Mouse (Mus musculus) layer of hippocampus, adult 11-12 months (tissue): ENCODE results near the gene Pgm2l1.

Experiments used
- DNase-seq: peaks from one replicate; pipeline ENCODE4 v3.0.0; 2022; ENCODE audit warnings: low spot score

Gene Pgm2l1

DNA sequence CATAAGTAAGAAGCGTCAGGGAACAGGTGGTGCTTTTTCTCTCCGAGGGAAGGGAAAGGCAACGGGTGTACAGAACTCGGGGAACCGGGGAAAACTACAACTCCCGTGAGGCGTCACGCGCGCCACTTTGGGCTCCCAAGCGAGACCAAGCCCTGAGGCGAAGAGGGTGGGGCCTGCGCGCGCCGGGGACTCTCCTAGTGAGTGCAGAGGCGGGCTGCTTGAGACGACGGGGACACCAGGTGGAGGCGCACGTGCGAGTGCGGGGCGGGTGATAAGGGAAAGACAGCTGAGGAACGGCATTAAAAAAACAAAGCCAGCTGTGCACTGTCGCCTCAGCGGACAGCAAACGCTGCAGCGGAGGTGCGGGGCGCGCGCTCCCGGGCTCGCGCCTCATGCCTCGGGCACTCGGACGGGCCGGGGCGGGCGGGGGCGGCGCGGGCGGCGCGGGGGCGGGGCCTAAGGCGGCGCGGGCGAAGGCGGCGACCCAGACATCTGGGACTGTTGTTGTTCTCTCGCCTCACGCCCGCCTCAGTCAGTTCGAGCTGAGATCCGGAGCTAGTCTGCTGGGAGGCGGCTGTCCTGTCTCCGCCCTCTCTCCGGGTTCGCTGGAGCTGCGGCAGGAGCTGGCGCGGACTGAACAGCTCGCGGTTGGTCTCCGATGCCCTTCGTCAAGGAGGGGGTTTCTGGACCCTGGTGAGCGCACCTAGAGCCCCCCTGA, at the start of gene Pgm2l1:
Gene Pgm2l1, plus strand, starts transcription at position 237 of the 718 bp plus-strand sequence.
- peak; percentile 96 for DNase-seq

DNA sequence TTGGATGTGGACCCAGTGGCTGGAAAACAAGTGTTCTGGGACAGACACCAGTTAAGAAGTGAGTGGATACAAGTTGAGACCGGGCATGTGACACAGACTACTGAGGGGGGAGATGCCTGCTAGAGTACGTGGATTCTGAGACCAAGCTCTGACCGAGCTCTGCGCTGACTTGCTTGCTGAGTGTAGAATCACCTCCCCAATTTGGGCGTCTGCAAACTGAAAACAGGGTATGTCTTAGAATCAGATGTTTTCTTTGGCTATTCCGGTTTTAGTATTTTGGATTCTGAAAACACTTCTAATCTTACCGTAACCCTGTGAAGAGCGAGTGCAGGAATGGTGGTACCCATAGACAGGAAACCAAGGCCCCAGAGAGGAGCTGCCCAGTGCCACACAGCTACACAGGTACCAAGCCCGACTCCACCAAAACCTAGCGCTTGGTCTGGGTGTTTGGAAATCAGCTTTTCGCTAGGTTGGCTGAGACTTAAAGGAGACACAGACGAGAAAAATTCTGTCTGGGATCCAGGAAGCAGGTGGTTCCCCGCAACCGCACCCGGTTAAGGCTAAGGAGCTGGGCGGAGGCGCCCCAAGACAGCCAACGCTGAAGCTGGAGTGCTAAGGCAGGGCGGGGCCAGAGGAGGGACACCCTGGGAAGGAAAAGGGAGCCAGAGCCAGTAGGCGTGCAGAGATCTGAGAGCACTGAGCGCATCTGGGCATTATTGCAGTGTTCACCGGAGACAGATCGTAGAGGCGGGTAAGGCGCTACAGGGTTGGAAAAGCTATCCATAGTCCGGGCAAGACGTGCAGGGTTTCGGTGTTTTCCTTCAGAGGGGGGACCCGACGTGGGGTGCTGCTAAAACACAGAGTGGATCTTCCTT, 48.9 kb upstream of the Pgm2l1 start:
- peak; percentile 36 for DNase-seq

DNA sequence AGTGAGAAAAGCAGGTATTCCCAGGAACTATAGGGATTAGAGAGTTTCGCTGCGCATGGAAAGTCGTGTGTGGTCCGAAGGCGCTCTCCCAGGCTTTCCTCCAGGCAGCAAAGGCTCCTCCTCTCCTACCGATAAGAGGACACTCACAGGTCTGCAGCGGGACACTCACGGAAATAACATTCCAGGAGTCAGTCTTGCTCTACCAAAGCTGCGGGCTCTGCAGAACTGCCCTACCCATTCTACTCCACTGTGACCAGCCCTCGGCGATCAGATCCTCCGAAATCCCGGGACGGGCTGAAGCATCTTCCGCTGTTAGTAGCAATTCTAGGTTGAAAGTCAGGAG, 48.3 kb upstream of the Pgm2l1 start:
- no peak for DNase-seq

DNA sequence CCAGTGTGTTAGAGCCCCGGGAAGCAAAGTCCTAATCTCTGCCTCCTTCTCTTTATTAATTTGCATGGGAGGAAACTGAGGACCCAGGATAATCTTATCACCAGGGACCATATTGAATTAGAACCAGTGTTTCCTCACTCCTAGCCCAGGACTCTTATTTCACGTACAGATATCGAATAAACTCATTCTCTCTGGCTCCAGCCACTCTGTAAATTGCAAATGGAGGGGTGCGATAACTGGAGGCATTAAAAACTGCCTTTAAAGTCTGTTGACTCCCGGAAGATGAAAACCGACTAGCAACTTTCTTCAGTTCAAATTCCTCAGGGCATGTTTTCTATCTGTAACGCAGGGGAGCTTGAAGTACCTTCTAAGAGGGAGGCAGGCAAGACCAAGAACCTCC, 47.8 kb upstream of the Pgm2l1 start:
- no peak for DNase-seq

DNA sequence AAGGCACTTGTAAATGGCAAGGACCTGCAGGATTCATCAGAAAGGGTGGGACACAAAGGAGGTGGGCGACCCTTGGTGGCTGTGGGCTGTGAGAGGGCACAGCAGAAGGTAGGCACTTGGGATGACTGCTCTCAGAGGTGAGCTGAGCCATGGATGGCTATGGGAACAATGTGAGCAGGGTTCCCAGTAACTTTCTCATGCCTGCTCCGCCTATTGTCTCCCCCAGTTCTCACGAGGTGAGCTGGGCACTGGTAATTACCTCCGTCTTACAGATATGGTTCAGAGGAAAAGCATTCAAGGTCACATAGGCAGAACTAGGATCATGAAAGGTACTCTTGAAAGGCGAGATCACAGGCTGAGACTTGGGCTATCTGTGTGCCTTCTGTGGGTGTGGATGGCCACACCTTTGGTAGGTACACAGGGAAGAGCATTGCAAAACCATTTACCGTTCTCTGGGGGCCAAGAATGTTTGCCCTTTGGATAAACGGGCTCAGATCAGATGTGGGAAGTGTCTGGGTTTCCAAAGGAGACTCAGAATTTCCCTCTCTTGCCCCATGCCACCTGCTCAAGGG, 47.3 kb upstream of the Pgm2l1 start:
- no peak for DNase-seq

DNA sequence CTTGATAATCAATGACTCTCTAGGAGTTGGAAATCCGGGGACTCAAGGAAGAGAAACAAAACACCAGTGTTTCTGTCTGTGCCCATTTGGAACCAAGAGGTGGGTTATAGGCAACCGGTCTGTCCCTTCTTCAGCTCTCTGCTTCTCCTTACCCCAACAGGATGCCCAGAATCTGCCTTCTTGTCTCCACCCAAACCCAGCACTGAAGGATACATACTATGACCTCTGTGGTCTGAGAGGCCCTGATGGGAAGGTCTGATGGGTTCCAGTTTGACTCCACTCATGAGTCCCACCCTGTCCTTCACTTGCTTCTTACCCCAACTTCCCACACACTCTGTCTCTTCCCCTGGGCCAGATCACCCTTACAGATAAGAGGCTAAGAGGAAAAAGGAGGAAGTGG, 46.0 kb upstream of the Pgm2l1 start:
- DNase-seq = no peak

DNA sequence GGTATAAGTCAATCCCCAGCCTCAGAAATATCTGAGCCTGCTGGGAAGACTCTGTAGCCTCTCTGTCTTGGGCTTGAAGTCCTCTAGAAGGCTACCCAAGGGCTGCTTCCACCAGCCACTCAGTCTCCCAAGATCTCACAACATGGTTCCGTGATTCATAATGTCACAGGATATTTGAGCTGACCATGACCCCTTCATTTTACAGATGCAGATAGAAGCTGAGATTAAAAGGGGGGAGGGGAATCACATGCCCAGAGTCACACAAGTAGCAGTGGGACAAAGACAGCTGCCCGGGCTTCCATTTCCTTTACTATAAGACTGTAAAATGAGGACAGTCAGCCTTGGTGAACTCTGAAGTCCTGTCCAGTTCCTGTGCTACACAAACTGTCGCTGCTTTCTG, 45.6 kb upstream of the Pgm2l1 start:
- DNase-seq = no peak

DNA sequence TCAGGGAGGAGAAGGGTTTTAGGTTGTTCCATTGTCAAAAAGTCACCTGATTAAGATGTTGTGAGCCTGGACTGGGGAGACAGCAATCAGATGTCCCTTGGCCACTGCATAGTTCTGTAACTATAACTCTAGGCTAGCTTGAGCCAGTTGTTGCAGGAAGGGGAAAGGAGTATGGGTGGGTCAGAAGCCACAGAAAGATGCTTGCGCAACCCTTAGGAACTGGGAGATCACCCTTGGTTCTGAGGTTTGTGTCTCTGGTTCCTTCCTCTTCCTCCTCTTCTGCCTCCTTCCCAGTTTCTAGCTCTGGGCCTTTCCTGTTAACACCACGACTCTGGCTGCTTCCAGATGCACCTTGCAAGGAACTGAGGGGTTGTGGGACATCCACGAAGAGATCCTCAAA, 44.8 kb upstream of the Pgm2l1 start:
- DNase-seq = no peak

DNA sequence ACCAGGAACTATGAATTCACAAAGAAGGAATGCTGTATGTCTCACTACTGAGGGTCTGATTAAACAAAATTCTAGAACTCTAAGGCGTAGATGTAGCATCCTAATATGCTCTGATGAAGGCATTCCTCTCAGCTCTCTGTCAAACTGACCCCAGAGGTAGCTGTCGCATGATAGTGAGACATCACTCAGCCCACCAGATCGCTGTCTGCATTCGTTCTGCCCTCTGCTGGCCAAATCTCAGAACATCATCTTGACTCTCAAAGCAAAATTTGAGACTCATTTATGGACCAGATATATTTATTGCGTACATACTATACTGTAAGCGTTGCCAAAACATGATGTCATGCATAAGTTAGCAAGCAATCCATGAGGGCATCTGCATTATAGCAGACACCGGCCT, 39.6 kb upstream of the Pgm2l1 start:
- DNase-seq = peak; percentile 52

DNA sequence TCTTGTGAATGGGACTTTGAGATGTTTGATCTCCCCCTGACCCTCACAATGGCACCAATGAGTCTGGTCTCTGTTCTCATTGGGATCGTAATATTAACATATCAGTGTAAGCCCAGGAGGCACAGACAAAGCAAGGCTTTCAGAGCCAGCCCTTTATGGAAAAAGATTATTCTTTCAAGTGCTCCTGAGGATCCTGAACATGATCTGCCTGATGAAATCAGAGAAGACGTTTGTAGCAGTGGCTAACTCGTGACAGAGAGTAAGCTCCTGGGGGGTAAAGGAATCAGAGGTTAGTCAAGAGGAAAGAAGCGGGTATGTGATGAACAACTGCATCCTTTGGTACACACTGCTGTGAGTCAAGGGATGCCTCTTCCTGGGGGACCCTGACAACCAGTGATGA, 37.0 kb upstream of the Pgm2l1 start:
- no peak for DNase-seq

DNA sequence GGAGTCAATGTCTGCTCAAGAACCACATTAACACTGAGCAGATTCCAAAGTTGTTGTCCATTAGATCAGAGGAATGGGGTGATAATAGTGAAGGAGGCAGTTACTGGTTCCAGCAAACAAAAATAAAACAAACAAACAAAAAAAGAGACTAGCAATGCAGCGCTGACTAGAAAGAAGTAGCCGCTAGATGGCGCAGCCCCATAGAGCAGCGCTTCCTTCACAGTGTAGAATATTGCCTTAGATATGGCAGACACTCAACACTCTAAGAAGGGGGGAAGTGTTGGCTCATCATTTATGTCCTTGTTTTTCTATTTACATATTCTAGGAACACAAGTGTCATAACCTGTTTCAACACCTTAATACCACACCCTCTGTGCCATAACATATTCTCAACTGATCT, 36.4 kb upstream of the Pgm2l1 start:
- peak; percentile 75 for DNase-seq

DNA sequence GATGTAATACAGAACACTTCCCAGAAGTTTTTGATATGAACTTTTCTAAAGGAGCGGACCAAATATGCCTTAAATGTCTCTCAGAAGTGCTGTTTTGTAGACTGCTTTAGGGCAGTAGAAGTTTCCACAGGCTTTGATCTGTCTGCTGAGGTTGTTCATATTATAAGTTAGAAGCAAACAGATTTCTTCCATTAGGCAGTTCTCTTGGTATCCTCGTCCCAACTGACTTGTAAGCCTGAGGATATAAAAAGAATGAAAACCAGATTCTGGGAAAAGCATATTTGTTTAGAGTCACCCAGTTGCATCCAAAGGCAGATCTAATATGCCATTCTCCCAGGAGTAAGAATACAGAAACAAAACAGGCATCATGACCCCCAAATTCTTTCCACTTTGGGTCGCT, 26.0 kb upstream of the Pgm2l1 start:
- DNase-seq = no peak

DNA sequence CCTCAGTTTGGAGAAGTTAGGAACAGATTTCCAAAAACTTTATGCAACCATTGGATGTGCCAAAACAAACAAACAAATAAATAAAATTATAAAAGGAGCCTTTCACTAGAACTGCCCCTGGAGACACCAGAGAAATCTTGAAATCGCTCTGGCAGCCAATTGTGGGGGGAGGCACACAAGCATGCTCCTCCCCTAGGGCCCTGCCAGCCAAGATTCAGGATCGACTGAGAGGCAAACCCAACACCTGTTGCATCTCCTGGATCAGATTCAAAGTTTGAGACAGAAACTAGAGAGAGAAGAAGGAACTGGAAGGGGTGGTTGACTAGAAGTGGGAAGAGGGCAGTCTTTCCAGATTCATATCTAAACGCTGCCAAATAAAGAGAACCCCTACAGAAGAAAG, 23.6 kb upstream of the Pgm2l1 start:
- DNase-seq = no peak

DNA sequence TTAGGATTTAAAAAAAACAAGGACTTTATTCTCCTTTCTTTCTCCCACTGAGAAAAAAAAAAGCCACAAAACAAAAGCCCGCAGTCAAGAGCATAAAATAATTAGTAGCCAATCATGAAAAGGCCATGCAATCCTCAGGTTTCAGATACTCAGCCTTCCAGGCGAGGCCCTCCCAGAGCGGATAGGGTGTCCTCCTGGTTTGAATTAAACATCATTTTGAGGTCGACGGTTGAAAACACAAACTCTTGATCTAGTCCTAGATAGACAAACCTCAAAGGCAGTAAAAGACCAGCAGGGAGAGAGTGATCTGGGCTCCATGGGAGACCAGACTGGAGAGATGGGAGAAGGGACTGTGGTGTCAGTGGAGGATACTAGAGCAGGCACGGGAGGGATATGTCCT, 22.3 kb upstream of the Pgm2l1 start:
- no peak for DNase-seq

DNA sequence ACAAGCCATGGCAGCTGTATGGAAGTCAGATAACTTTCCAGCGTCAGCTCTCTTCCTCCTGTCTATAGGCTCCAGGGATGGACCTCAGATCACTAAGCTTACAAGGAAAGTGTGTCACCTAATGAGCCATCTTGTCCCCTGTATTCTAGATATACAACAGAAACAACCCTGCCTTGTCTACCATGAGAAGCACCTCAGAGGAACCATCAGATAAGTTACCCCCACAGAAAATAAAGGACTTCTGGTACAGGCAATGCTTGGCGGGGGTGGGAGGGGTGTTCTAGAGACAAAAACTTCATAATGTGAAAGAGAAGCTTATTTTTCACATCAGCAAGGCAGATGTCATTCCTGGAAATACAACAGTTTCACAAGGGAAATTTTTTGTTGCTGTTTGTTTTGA, 21.1 kb upstream of the Pgm2l1 start:
- no peak for DNase-seq

DNA sequence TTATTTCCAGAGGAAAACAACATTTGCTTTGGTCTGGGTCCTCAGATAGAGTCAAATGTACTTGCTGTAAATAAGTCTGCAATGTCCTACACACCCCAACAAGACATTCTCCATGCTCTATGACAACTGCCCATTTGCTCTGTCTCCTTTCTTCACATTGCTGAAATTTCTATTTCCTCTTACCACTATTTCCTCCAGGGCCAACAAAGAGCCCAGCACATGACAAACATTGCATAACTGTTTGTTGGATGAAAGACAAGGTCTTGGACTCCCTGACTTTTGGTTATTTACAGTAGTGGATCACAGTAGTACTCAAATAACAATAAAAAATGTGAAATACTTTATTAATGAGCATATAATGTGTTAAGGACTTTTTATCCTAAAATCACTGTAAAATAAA, 19.3 kb upstream of the Pgm2l1 start:
- DNase-seq = no peak

DNA sequence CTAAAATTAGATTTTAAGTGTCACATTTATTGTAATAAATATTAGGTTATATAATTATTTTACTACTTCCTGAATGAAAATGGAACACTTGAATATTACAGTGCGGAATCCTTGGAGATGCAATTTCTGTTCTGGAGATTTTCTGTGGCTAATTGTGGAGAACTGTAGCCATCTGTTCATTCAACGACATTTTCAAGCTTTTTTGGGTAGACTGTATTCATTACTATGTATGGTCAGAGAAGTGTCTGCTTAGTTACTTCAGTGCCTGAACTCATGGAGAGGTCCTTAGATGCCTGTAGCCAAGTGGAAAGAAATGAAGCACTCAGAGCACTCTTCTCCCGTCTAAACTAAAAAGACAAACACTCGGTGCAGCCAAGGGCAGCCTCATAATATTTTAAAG, 12.9 kb upstream of the Pgm2l1 start:
- DNase-seq = no peak

DNA sequence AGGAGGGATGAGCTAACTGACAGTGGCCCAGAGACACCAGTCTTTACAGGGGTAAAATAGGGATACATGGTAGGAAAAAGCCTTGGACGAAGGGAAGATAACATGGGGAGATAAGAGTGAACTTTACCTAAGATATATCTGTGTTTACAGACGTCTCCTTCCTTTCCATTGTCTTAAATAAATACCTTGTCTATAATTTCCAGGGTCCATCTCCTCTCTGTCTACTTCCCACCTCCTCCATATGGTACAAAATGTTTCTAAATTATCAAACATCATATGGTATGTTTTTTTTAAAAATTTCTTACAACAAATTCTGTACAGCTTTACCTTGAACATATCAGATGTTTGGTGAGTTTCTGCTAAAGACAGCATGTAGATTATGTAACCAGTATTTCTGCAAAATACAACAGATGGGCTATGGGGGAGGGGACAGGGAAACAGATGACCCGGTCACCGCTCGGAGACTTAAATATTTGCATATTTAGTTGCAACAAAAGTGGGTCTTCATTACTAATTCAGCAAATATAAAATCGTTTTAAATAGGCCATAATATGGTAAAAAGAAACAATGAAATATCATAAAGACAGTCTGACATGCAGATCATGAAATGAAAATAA, 12.0 kb upstream of the Pgm2l1 start:
- DNase-seq = no peak

DNA sequence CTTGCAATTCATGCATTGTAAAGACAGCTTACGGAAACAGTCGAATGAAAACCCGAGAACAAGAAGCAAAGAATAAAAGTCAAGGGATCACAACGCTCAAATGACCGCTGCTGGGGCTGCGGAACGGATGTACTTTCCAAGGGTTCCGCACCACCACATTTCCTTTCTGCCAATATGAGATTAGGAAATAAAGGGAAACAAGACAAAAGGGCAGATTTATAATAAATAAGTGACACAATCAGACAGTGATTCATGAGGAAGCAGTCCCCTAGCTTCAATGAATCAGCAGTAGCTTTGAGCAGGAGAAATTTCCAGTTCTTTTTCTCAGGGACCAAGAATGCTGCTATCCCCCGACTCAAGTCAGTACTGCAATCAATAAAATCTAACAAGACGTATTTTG, 11.2 kb upstream of the Pgm2l1 start:
- no peak for DNase-seq

DNA sequence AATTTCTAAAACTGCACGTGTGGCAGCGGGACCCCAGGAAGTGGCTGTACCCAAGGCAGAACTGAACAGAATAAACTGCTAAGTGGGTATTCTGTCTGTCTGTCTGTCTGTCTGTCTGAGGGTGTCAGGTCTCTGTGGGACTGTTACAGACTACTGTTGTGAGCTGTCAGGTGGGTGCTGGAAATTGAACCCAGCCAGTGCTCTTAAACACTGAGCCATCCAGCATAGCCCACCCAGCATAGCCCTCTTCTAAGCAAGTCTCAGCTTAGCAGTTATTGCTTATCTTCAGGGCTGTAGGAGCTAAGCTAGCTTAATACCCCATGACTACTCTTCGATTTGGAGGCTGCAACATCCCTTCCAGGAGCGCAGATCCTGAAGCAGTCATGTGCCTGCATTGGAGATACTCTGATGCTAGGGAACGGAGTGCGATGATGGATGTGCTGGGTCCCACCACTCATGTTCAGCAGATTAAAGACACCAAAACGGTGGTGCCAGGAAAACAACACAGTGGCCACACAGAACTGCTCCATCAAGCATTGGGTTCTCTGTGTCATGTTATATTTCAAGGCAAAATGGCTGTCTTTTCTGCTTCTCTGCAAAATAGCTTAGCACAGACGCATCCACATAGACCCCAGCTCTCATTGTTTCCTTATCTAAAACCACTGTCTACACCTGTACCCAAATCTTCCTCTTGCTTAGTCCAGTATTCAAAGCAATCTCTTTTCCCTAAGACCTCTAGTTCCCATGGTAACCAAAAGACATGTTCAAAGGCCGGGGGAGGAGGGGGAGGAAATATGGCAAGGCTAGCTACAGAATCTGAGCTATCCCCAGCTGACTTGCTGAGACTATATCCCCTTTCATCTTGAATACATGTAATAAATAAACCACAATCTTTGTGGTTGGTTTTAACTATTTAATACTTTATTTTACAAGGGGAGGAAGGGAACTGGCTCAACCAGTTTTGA, 10.3 kb upstream of the Pgm2l1 start:
- no peak for DNase-seq

DNA sequence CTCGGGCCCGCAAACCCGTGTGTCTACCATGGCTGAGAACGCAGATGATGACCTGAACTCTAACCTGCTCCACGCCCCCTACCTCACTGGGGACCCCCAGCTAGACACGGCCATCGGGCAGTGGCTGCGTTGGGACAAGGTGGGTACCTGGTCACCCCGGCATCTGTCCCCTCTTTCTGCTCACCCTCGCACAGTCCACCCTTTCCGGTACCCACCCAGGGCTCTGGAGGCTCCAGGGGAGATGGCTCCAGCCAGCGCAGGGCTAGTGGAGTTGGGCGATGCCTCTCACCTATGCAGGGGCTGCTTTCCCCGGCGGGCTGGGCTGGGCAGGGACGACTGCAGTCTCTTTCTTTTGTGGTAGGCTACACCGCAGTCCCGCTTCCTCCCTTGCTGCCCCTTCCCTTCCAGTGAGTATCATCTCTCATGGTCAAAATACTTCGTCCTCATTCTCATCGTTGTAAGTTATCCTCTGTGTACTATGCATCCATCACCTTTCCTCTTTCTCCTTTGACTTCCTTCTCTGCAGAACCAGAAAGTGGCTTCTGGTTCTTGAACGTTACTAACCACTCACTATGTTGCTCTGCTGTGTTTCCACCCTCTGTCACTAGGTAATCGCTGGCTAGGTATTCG, 817 bp downstream of the Pgm2l1 start:
- no peak for DNase-seq
